Mouse (Mus musculus): ENCODE measurements around the gene Stag3. TPM values are rescaled to one million over a fixed set of nuclear protein-coding genes. Genes with fewer than 3 reads are reported as not detected.

The Stag3 gene
- polyA plus RNA-seq, 1 experiment = 16.5 TPM

GRCm38 (mm10) chr5:138312795-138313194 is 32.8 kb downstream of the Stag3 start:
- no peaks in the 10 kb centered on the region for H3K9me3 ChIP-seq (replicated peaks; ENCODE audit: control insufficient read depth, insufficient read depth, low read length, poor library complexity, severe bottlenecking)
- no peaks in the 10 kb centered on the region for H3K4me1 ChIP-seq (ENCODE audit: control insufficient read depth, insufficient read depth, low read length)
- no peak overlapping the region for H3K4me3 ChIP-seq (ENCODE audit: low read depth, low read length)
- H3K36me3 ChIP-seq (ENCODE audit: control insufficient read depth, insufficient read depth, low read length, poor library complexity, severe bottlenecking) = peaks cover 3% of the 10 kb centered on the region
- TF ChIP-seq POLR2A (IDR thresholded peaks at IDR 0.05; ENCODE audit: insufficient read depth, low read length) = no peak
- TF ChIP-seq EP300 (IDR thresholded peaks at IDR 0.05; ENCODE audit: insufficient read depth, low read depth, low read length) = no peak
- TF ChIP-seq CTCF (IDR thresholded peaks at IDR 0.05; ENCODE audit: low read depth, low read length) = no peak
- no peaks in the 10 kb centered on the region for H3K27me3 ChIP-seq (ENCODE audit: control insufficient read depth, insufficient read depth, low read length, poor library complexity, severe bottlenecking)
- H3K27ac ChIP-seq (ENCODE audit: insufficient read depth, low read length) = no peak overlapping the region
- no peak overlapping the region for H3K9ac ChIP-seq (ENCODE audit: low read depth, poor library complexity, severe bottlenecking)

DNA sequence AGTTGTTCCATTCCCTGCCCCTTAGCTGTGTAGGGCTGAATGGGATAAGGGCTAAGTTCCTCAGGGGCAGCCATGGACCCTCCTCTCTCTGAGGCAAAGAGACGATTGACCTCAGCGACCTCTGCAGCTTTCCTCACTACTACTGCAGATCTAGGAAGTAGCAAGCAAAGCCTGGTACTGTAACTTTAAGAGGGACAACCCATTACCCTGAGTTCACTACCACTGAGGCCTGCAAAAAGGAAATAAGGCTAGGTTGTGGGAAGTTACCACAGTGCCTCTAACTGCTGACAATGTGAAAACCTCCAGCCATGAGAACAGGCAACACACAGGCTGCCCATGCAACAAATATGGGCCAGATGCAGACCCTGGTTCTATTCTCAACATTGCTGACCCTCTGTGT is 61.6 kb downstream of the Stag3 start, which contains the start of gene Pvrig:
Gene Pvrig (plus strand): TSS at position 301 of the 400 bp plus-strand sequence.
- Histone ChIP-seq H3K4me1 (ENCODE audit: control insufficient read depth, insufficient read depth, low read length) (no peaks in the 10 kb centered on the region), H3K36me3 (ENCODE audit: control insufficient read depth, insufficient read depth, low read length, poor library complexity, severe bottlenecking) (no peaks in the 10 kb centered on the region), H3K27me3 (ENCODE audit: control insufficient read depth, insufficient read depth, low read length, poor library complexity, severe bottlenecking) (no peaks in the 10 kb centered on the region), H3K9ac (ENCODE audit: low read depth, poor library complexity, severe bottlenecking) (no peak within 1 kb of the TSS), H3K4me3 (ENCODE audit: low read depth, low read length) (no peak within 1 kb of the TSS), H3K27ac (ENCODE audit: insufficient read depth, low read length) (no peak within 1 kb of the TSS), H3K9me3 (replicated peaks; ENCODE audit: control insufficient read depth, insufficient read depth, low read length, poor library complexity, severe bottlenecking) (no peaks in the 10 kb centered on the region)
- TF ChIP-seq CTCF (IDR thresholded peaks at IDR 0.05; ENCODE audit: low read depth, low read length) = no peak
- TF ChIP-seq EP300 (IDR thresholded peaks at IDR 0.05; ENCODE audit: insufficient read depth, low read depth, low read length) = no peak

DNA sequence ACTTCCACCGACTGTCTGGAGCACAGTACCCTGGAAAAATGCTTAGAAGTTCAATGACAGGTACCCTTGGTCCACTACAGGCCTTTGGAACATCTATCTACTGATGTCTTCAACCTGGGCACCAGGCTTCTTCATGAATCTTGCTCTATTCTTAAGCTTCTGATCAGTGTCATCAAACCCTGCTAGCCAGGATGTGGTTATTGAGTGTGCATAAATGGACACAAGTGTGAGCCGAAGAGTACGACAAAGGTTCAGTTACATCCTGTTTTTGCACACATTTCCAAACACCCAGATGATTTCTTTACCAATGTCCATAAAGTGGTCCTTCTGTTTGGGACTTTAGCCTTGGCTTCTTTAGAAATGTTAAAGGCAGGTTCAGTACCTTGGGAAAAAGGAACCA is 63.2 kb downstream of the Stag3 start:
- Histone ChIP-seq H3K9me3 (replicated peaks; ENCODE audit: control insufficient read depth, insufficient read depth, low read length, poor library complexity, severe bottlenecking) (no peaks in the 10 kb centered on the region; the same call in 1 of the 2 replicates), H3K27me3 (ENCODE audit: control insufficient read depth, insufficient read depth, low read length, poor library complexity, severe bottlenecking) (no peaks in the 10 kb centered on the region), H3K4me3 (ENCODE audit: low read depth, low read length) (no peak overlapping the region), H3K9ac (ENCODE audit: low read depth, poor library complexity, severe bottlenecking) (no peak overlapping the region), H3K4me1 (ENCODE audit: control insufficient read depth, insufficient read depth, low read length) (no peaks in the 10 kb centered on the region), H3K27ac (ENCODE audit: insufficient read depth, low read length) (no peak overlapping the region), H3K36me3 (ENCODE audit: control insufficient read depth, insufficient read depth, low read length, poor library complexity, severe bottlenecking) (no peaks in the 10 kb centered on the region)
- TF ChIP-seq EP300 (IDR thresholded peaks at IDR 0.05; ENCODE audit: insufficient read depth, low read depth, low read length) (no peak), CTCF (IDR thresholded peaks at IDR 0.05; ENCODE audit: low read depth, low read length) (no peak), POLR2A (IDR thresholded peaks at IDR 0.05; ENCODE audit: insufficient read depth, low read length) (no peak)

Other genes starting within 250 kb of the Stag3 start
- not detected in 2 replicates for gene Smok3c, start 227.0 kb upstream of the Stag3 start, polyA plus RNA-seq (2011; ENCODE audit: insufficient read depth, insufficient read length, low read depth, missing spikeins)
- 15.1 and 15.3 TPM in 2 replicates for gene Zkscan1, start 195.2 kb upstream of the Stag3 start, polyA plus RNA-seq (2011; ENCODE audit: insufficient read depth, insufficient read length, low read depth, missing spikeins)
- 27.3 and 29.2 TPM in 2 replicates for gene Zscan21, start 163.3 kb upstream of the Stag3 start, polyA plus RNA-seq (2011; ENCODE audit: insufficient read depth, insufficient read length, low read depth, missing spikeins)
- gene Zfp113, start 124.5 kb upstream of the Stag3 start, polyA plus RNA-seq (2011; ENCODE audit: insufficient read depth, insufficient read length, low read depth, missing spikeins) = 10.0 and 12.4 TPM in 2 replicates
- 121 and 122 TPM in 2 replicates for gene Cops6, start 119.2 kb upstream of the Stag3 start, polyA plus RNA-seq (2011; ENCODE audit: insufficient read depth, insufficient read length, low read depth, missing spikeins)
- 11.4 and 14.7 TPM in 2 replicates for gene Ap4m1, start 108.2 kb upstream of the Stag3 start, polyA plus RNA-seq (2011; ENCODE audit: insufficient read depth, insufficient read length, low read depth, missing spikeins)
- gene Mcm7, start 107.8 kb upstream of the Stag3 start, polyA plus RNA-seq (2011; ENCODE audit: insufficient read depth, insufficient read length, low read depth, missing spikeins) = 298 and 304 TPM in 2 replicates
- gene Taf6, start 92.8 kb upstream of the Stag3 start, polyA plus RNA-seq (2011; ENCODE audit: insufficient read depth, insufficient read length, low read depth, missing spikeins) = 51.6 and 55.4 TPM in 2 replicates
- 22.7 and 24.3 TPM in 2 replicates for gene Cnpy4, start 92.8 kb upstream of the Stag3 start, polyA plus RNA-seq (2011; ENCODE audit: insufficient read depth, insufficient read length, low read depth, missing spikeins)
- 0.68 and 1.4 TPM in 2 replicates for gene Mblac1, start 85.9 kb upstream of the Stag3 start, polyA plus RNA-seq (2011; ENCODE audit: insufficient read depth, insufficient read length, low read depth, missing spikeins)
- not detected in 2 replicates for gene Nxpe5, start 54.3 kb upstream of the Stag3 start, polyA plus RNA-seq (2011; ENCODE audit: insufficient read depth, insufficient read length, low read depth, missing spikeins)
- 21.1 and 24.3 TPM in 2 replicates for gene Lamtor4, start 24.8 kb upstream of the Stag3 start, polyA plus RNA-seq (2011; ENCODE audit: insufficient read depth, insufficient read length, low read depth, missing spikeins)
- 14.7 and 16.6 TPM in 2 replicates for gene BC037034, start 16.2 kb upstream of the Stag3 start, polyA plus RNA-seq (2011; ENCODE audit: insufficient read depth, insufficient read length, low read depth, missing spikeins)
- gene Gal3st4, start 7.4 kb upstream of the Stag3 start, polyA plus RNA-seq (2011; ENCODE audit: insufficient read depth, insufficient read length, low read depth, missing spikeins) = 0.30 and 0.84 TPM in 2 replicates
- not detected in 2 replicates for gene Gm43720, start 282 bp upstream of the Stag3 start, polyA plus RNA-seq (2011; ENCODE audit: insufficient read depth, insufficient read length, low read depth, missing spikeins)
- gene Gpc2, start 235 bp upstream of the Stag3 start, polyA plus RNA-seq (2011; ENCODE audit: insufficient read depth, insufficient read length, low read depth, missing spikeins) = 14.6 and 15.4 TPM in 2 replicates
- not detected in 2 replicates for gene Pvrig, start 61.7 kb downstream of the Stag3 start, polyA plus RNA-seq (2011; ENCODE audit: insufficient read depth, insufficient read length, low read depth, missing spikeins)
- gene Zfp157, start 161.2 kb downstream of the Stag3 start, polyA plus RNA-seq (2011; ENCODE audit: insufficient read depth, insufficient read length, low read depth, missing spikeins) = 20.3 and 21.7 TPM in 2 replicates